Mouse (Mus musculus) kidney, postnatal 0 days (tissue): Measurements from ENCODE around the gene Pkig. TPM values are rescaled to one million over a fixed set of nuclear protein-coding genes. Genes with fewer than 3 reads are reported as not detected.

Experiments used
- ATAC-seq: fragments of 200-750 bp; cut with Nextera tagmentation; replicated peaks from 2 replicates; pipeline ENCODE4 v1.8.0; 2017; ENCODE audit warnings: low read depth, moderate number of reproducible peaks, moderate TSS enrichment, moderate library complexity; ENCODE audit not compliant: low FRiP score
- DNase-seq: peaks from one replicate; pipeline ENCODE4 v3.0.0-alpha.2; 2016; ENCODE audit warnings: low spot score
- H3K27ac ChIP-seq: fragments of 300-500 bp; sonication (generic); 2 replicates; pipeline ENCODE4 v1.5.1; 2014; ENCODE audit warnings: mild to moderate bottlenecking
- H3K27me3 ChIP-seq: fragments of 300-500 bp; sonication (generic); 2 replicates; pipeline ENCODE4 v1.6.1; 2014; ENCODE audit warnings: low read length, mixed read lengths; ENCODE audit not compliant: insufficient read depth
- H3K36me3 ChIP-seq: fragments of 300-500 bp; sonication (generic); 2 replicates; pipeline ENCODE4 v1.6.1; 2014; ENCODE audit warnings: low read length, mixed read lengths; ENCODE audit not compliant: insufficient read depth
- H3K4me1 ChIP-seq: fragments of 300-500 bp; sonication (generic); replicated peaks from 2 replicates; pipeline ENCODE4 v1.6.1; 2014; ENCODE audit warnings: antibody characterized with exemption, low read length, mixed read lengths; ENCODE audit not compliant: insufficient read depth
- H3K4me2 ChIP-seq: fragments of 300-500 bp; sonication (generic); 2 replicates; pipeline ENCODE4 v1.6.1; 2014; ENCODE audit warnings: mild to moderate bottlenecking, low read length, moderate library complexity, mixed read lengths
- H3K4me3 ChIP-seq: fragments of 300-500 bp; sonication (generic); replicated peaks from 2 replicates; pipeline ENCODE4 v1.5.1; 2014; ENCODE audit warnings: low read depth, low read length
- H3K9ac ChIP-seq: fragments of 300-500 bp; sonication (generic); 2 replicates; pipeline ENCODE4 v1.6.1; 2014; ENCODE audit warnings: low read depth, low read length
- H3K9me3 ChIP-seq: fragments of 300-500 bp; sonication (generic); replicated peaks from 2 replicates; pipeline ENCODE4 v1.6.1; 2016; ENCODE audit warnings: low read length, inconsistent platforms, mixed read lengths
- CTCF ChIP-seq: IDR thresholded peaks from 2 replicates; pipeline ENCODE4 v1.5.1; 2016; ENCODE audit warnings: antibody characterized with exemption, low read depth, mild to moderate bottlenecking, moderate library complexity
- WGBS: fragments of 180-500 bp; shearing (Covaris S2); extraction: QIAGEN DNeasy Blood & Tissue Kit; methylation state at CpG from one replicate; pipeline ENCODE4 v1.1.7; 2014; 5-methylcytosine and 5-hydroxymethylcytosine counted together
- polyA plus RNA-seq: library from polyadenylated mRNA; unstranded; fragments of >200 nt; fragmentation: Nextera tagmentation; extraction: Ambion mirVana; gene quantifications from 2 replicates; pipeline ENCODE4 v1.2.1, GENCODE M21; 2015

Pkig gene
- polyA plus RNA-seq, 1 experiment from 2014 or later: 179 TPM

DNA sequence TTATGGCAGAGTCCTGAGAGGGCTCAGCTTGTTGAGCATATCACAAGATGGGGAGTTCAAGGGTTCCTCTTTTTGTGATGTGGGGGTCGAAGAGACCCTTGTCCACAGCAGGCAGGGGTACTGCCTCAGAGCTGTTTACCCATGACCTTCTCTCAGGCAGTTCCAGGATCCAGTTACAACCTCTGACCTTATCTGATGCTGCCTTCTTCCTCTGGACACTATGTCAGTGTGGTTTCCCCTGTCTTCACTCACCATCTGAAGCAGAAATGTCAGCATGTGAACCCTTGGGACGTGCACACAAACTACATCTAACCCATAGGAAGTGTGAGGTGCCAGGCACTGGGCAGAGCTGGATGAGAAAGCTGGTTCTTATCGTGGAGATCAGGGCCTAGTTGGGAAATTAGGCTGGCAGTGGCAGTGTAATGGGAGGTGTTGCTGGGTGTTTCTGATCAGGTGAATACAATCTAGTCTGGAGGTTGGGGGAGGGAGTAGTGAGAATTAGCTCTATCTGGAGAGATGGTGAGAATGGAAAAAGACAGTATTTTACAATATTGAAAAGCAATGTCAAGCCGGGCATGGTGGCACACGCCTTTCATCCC is 2.0 kb downstream of the Pkig start:
- H3K9ac ChIP-seq: no peak overlapping the region
- H3K4me3 ChIP-seq: no peak overlapping the region
- no peak for TF ChIP-seq CTCF
- WGBS: 57% methylated on average over 5 of the region's 5 CpGs
- H3K36me3 ChIP-seq: no peaks in the 10 kb centered on the region
- no peak for ATAC-seq
- H3K27ac ChIP-seq: peak overlapping the region; percentile 70; the same call in 1 of the 2 replicates
- no peak overlapping the region for H3K4me2 ChIP-seq
- no peak for DNase-seq
- no peaks in the 10 kb centered on the region for H3K27me3 ChIP-seq
- H3K9me3 ChIP-seq: no peaks in the 10 kb centered on the region
- H3K4me1 ChIP-seq: peaks cover 21% of the 10 kb centered on the region

DNA sequence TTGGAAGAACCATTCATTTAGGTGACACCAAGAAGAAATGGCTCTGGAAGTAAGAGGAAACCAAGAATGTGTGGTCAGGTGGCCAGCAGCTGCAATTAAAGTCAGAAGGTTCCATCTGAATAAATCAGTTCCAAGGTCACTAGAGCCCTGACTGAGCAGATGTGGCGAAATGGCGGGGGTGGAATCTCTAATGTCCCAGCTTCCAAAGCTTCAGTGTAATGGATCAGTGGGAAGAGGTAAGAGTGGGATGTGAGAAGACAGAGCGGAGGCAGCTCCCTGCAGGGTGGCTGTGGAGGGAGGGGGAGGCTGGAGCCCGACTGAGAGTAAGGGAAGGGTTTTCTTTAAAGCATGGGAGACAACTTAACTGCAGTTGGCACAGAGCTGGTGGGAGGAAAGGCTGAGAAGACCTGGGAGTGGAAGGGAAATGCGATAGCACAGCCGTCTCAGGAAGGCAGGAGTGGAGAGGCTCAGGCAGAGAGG is 3.2 kb downstream of the Pkig start:
- TF ChIP-seq CTCF: no peak
- Histone ChIP-seq H3K36me3 (no peaks in the 10 kb centered on the region), H3K9me3 (no peaks in the 10 kb centered on the region), H3K27me3 (no peaks in the 10 kb centered on the region), H3K9ac (no peak overlapping the region), H3K4me3 (no peak overlapping the region), H3K27ac (peak overlapping the region; percentile 70), H3K4me1 (peaks cover 21% of the 10 kb centered on the region), H3K4me2 (0 out of 2 replicates have a peak overlapping the region, but pooled peaks have one; percentile 28)
- peak; percentile 92 for DNase-seq
- peak; percentile 76 for ATAC-seq
- 29% methylated on average over 6 of the region's 6 CpGs for WGBS

- H3K27ac ChIP-seq: no peak overlapping the region
- no peaks in the 10 kb centered on the region for H3K36me3 ChIP-seq
- WGBS: 89% methylated on average over 5 of the region's 5 CpGs
- no peak for DNase-seq
- H3K4me3 ChIP-seq: no peak overlapping the region
- H3K9ac ChIP-seq: no peak overlapping the region
- 0 out of 2 replicates have a peak overlapping the region, but pooled peaks have one; percentile 28 for H3K4me2 ChIP-seq
- no peaks in the 10 kb centered on the region for H3K9me3 ChIP-seq
- peaks cover 21% of the 10 kb centered on the region for H3K4me1 ChIP-seq
- ATAC-seq: no peak
- TF ChIP-seq CTCF: no peak
- no peaks in the 10 kb centered on the region for H3K27me3 ChIP-seq
Measured at GRCm38 (mm10) chr2:163662076-163662475, 3.9 kb downstream of the Pkig start.

GRCm38 (mm10) chr2:163662698-163663221 is 4.6 kb downstream of the Pkig start:
- Histone ChIP-seq H3K9ac (no peak overlapping the region), H3K4me3 (no peak overlapping the region), H3K27me3 (no peaks in the 10 kb centered on the region), H3K9me3 (no peaks in the 10 kb centered on the region), H3K4me1 (peaks cover 21% of the 10 kb centered on the region), H3K4me2 (no peak overlapping the region), H3K36me3 (no peaks in the 10 kb centered on the region), H3K27ac (no peak overlapping the region)
- no peak for ATAC-seq
- DNase-seq: no peak
- WGBS: 62% methylated on average over 2 of the region's 2 CpGs
- no peak for TF ChIP-seq CTCF

GRCm38 (mm10) chr2:163663930-163664329 is 5.7 kb downstream of the Pkig start:
- H3K36me3 ChIP-seq: no peaks in the 10 kb centered on the region
- no peak overlapping the region for H3K4me3 ChIP-seq
- TF ChIP-seq CTCF: no peak
- no peaks in the 10 kb centered on the region for H3K27me3 ChIP-seq
- no peaks in the 10 kb centered on the region for H3K9me3 ChIP-seq
- peaks cover 21% of the 10 kb centered on the region for H3K4me1 ChIP-seq
- no peak overlapping the region for H3K9ac ChIP-seq
- no peak for DNase-seq
- no peak overlapping the region for H3K27ac ChIP-seq
- ATAC-seq: no peak
- 42% methylated on average over 3 of the region's 3 CpGs for WGBS
- H3K4me2 ChIP-seq: no peak overlapping the region

DNA sequence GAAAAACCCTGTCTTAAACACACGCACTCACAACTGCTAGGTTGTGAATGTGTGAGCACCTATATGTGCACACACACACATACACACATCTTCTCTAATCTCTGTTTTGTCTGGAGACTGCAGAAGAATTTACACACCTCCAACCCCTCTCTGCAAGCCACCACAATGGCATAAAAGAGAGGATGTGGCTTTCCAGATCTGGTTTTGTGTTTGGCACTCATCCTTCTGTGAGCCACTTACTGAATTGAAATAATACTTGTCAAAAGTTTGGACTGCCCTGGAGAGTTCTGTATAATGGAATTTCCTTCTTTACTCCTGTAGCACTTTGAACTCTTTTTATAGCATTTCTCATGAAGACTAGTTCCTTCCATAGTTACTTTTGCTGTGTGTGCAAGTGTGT is 8.9 kb downstream of the Pkig start:
- DNase-seq (no peak), ATAC-seq (no peak)
- Histone ChIP-seq H3K9me3 (no peaks in the 10 kb centered on the region), H3K4me3 (no peak overlapping the region), H3K4me1 (peaks cover 9% of the 10 kb centered on the region; the same call in 1 of the 2 replicates), H3K9ac (no peak overlapping the region), H3K27me3 (no peaks in the 10 kb centered on the region), H3K27ac (no peak overlapping the region), H3K4me2 (no peak overlapping the region), H3K36me3 (no peaks in the 10 kb centered on the region)
- 96% methylated on average over 1 of the region's 1 CpGs for WGBS
- TF ChIP-seq CTCF: no peak
